Mouse (Mus musculus) CH12.LX (cell line): ENCODE results near the gene Comtd1.

Experiments used
- MAX ChIP-seq: IDR thresholded peaks from 2 replicates; pipeline ENCODE4 v1.6.1; 2011; ENCODE audit warnings: low read length, improper control_type of control experiment
- NRF1 ChIP-seq: IDR thresholded peaks from 2 replicates; pipeline ENCODE4 v1.6.1; 2014; ENCODE audit warnings: low read depth, mild to moderate bottlenecking, inconsistent platforms, low read length, improper control_type of control experiment, moderate library complexity
- PAX5 ChIP-seq: IDR thresholded peaks from 2 replicates; pipeline ENCODE4 v1.6.1; 2012; ENCODE audit warnings: low read length, inconsistent platforms, mixed read lengths

DNA sequence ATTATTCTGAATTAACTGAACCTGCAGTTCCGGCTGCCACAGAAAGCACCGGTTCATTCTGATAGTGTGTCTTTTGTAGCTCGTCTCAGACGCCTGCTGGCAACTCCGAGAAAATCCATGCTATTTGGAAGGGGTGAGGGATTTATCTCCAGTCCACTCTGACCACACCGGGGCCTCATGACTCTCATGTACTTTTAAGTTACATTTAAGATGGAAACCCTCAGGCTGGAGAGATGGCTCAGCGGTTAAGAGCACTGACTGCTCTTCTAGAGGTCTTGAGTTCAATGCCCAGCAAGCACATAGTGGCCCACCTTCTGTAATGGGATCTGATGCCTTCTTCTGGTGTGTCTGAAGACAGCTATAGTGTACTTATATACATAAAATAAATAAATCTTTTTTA lies 26.5 kb downstream of the Comtd1 start:
- no peak for TF ChIP-seq PAX5
- TF ChIP-seq NRF1: no peak
- TF ChIP-seq MAX: no peak
